9 mouse cellular contexts compared by ENCODE assay signal in genomic region chr2:84662866-84663265, GRCm38 (mm10). TPM values are rescaled to one million over a fixed set of nuclear protein-coding genes. Genes with fewer than 3 reads are reported as not detected.
A peak's percentile ranks its signal among the peaks of the same experiment; 100 is the strongest.
DNase-seq lines count a peak whose midpoint lies in the region; ATAC-seq and TF ChIP-seq lines count a peak whose summit lies in the region.
"Had no signal": no experiment of that assay in that cellular context is flagged by ENCODE, and none has a peak within 500 bp of the region (broad histone marks: within the 10 kb centered on the region; RNA-seq: fewer than 3 reads in every experiment).

No protein-coding gene starts in this region.

- no peak overlapping the region for H3K4me3 ChIP-seq in gastrocnemius, adult 2 months

- peak; percentile 44 for DNase-seq in gastrocnemius, adult 2 months
- DNase-seq in gastrocnemius, adult 8-10 months (ENCODE audit: low spot score in 2 of 2) = no peak
- DNase-seq in urinary bladder, postnatal 14 days (ENCODE audit: low spot score) = peak; percentile 50
- DNase-seq in urinary bladder, postnatal 4 days (ENCODE audit: low spot score in 2 of 2) = no peak
- peak; percentile 60 for DNase-seq in lung, postnatal 10 days
- DNase-seq in thymus, postnatal 25 days = peak; percentile 54
- no peak for DNase-seq in frontal cortex, postnatal 36 days (ENCODE audit: low spot score in 2 of 2)

- ATAC-seq in erythroblast, adult 5-6 weeks (replicated peaks; ENCODE audit: low FRiP score, poor library complexity, severe bottlenecking) = peak; percentile 67; the same call in 1 of the 2 replicates

- intact Hi-C loops in gastrocnemius, adult 2 months (cut with DNase I) = loop anchor here (5.0 kb wide), 1 partner anchor 206 kb away; no protein-coding TSS in a partner anchor

- peak; percentile 71 for TF ChIP-seq CTCF in gastrocnemius, adult 2 months (IDR thresholded peaks at IDR 0.05)

- H3K27ac ChIP-seq in gastrocnemius, adult 2 months = no peak overlapping the region

RNA-seq across cellular contexts. Expression of gene Btbd18, which starts 4.0 kb away (rescaled TPM):
- total RNA-seq in gastrocnemius, adult 2 months (2021) = not detected
- not detected for total RNA-seq in gastrocnemius, adult 8-10 months (2022)
- total RNA-seq in erythroblast, adult 5-6 weeks (2015; ENCODE audit: low replicate concordance) = not detected in 2 replicates
- not detected in 2 replicates for total RNA-seq in erythroblast, adult 5-6 weeks (2017; ENCODE audit: low replicate concordance)
- total RNA-seq: left cerebral cortex, adult 18-20 months had no signal

RNA-seq across cellular contexts. Expression of gene Selenoh, which starts 7.7 kb away (rescaled TPM):
- 10 to 100 TPM; 10.7 to 16.4 TPM for total RNA-seq in gastrocnemius, adult 2 months (2021)
- total RNA-seq in gastrocnemius, adult 8-10 months (2022) = 10 to 100 TPM; 13.4 to 19.9 (median 16.4) TPM
- 42.3 and 58.3 TPM in 2 replicates for total RNA-seq in erythroblast, adult 5-6 weeks (2015; ENCODE audit: low replicate concordance)
- 23.3 and 23.4 TPM in 2 replicates for total RNA-seq in erythroblast, adult 5-6 weeks (2017; ENCODE audit: low replicate concordance)

RNA-seq across cellular contexts. Expression of gene Ctnnd1, which starts 12.3 kb away (rescaled TPM):
- 10 to 100 TPM; 25.8 to 35.1 TPM for total RNA-seq in gastrocnemius, adult 2 months (2021)
- 10 to 100 TPM; 20.7 to 26.6 (median 21.9) TPM for total RNA-seq in gastrocnemius, adult 8-10 months (2022)
- total RNA-seq in erythroblast, adult 5-6 weeks (2015; ENCODE audit: low replicate concordance) = 8.8 and 10.0 TPM in 2 replicates
- total RNA-seq in erythroblast, adult 5-6 weeks (2017; ENCODE audit: low replicate concordance) = 6.2 and 9.5 TPM in 2 replicates

RNA-seq across cellular contexts. Expression of gene Gm28635, which starts 15.0 kb away (rescaled TPM):
- total RNA-seq in gastrocnemius, adult 2 months (2021) = 1 to 10 TPM; 1.1 to 1.9 TPM
- total RNA-seq in gastrocnemius, adult 8-10 months (2022) = 1 to 10 TPM in 1 of 4 experiments, not detected in 3; 1.4 TPM
- not detected in 2 replicates for total RNA-seq in erythroblast, adult 5-6 weeks (2015; ENCODE audit: low replicate concordance)
- 1.8 TPM in 1 of 2 replicates, not detected in the other for total RNA-seq in erythroblast, adult 5-6 weeks (2017; ENCODE audit: low replicate concordance)

RNA-seq across cellular contexts. Expression of gene Med19, which starts 15.3 kb away (rescaled TPM):
- 1 to 10 TPM; 6.8 to 7.9 TPM for total RNA-seq in gastrocnemius, adult 2 months (2021)
- total RNA-seq in gastrocnemius, adult 8-10 months (2022) = 1 to 10 TPM; 6.0 to 8.0 (median 6.9) TPM
- total RNA-seq in erythroblast, adult 5-6 weeks (2015; ENCODE audit: low replicate concordance) = 14.0 and 24.7 TPM in 2 replicates
- 12.0 and 18.8 TPM in 2 replicates for total RNA-seq in erythroblast, adult 5-6 weeks (2017; ENCODE audit: low replicate concordance)

Comparison
In these comparisons a context has a peak if more than half of its experiments do, and no peak if none do; other contexts are left out.
1. DNase-seq: peak in gastrocnemius, adult 2 months (single experiment), urinary bladder, postnatal 14 days (single experiment), lung, postnatal 10 days (single experiment) and thymus, postnatal 25 days (single experiment); none in gastrocnemius, adult 8-10 months (0 of 2), urinary bladder, postnatal 4 days (0 of 2) and frontal cortex, postnatal 36 days (0 of 2).